2 mouse cellular contexts compared by ENCODE assay signal in the genomic region with DNA sequence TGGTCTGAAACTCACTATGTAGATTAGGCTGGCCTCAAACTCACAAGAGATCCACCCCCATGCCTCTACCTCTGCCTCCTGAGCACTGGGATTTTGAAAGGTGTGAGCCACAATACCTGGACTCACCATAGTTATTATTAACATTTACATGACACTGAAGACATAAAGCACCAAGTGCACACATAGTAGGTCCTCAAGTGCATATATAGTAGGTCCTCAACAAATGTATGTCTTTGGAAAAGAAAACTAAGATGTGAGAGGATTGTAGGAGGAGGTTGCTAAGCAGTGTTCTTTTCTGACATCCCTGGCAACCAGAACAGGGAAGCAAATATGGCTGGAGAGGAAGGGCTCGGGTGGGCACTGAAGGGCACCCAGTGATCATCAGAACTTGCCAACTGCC.
A peak's percentile ranks its signal among the peaks of the same experiment; 100 is the strongest.
TF ChIP-seq lines count a peak whose summit lies in the region.

No protein-coding gene starts in this region.

TF ChIP-seq in CH12.LX, 34 proteins besides CTCF, POLR2A, EP300 and RAD21:
- TF ChIP-seq ZNF384 (IDR thresholded peaks at IDR 0.05; ENCODE audit: low read depth, low read length) (no peak), MEF2A (IDR thresholded peaks at IDR 0.05; ENCODE audit: borderline replicate concordance, low read depth, low read length) (no peak), MAFK (IDR thresholded peaks at IDR 0.05; ENCODE audit: insufficient replicate concordance, low read length) (no peak), ZKSCAN1 (IDR thresholded peaks at IDR 0.05; ENCODE audit: borderline replicate concordance, low read depth, low read length) (peak; percentile 65), UBTF (IDR thresholded peaks at IDR 0.05; ENCODE audit: low read depth, low read length) (no peak), NELFE (IDR thresholded peaks at IDR 0.05; ENCODE audit: low read depth, low read length) (no peak)

TF ChIP-seq in MEL, 35 proteins besides CTCF, POLR2A, EP300 and RAD21:
- TF ChIP-seq USF2 (IDR thresholded peaks at IDR 0.05; ENCODE audit: borderline replicate concordance in 1 of 2, insufficient read depth in 1 of 2, low read depth in 1 of 2, low read length in 2 of 2) (no peak), ZKSCAN1 (IDR thresholded peaks at IDR 0.05; ENCODE audit: low read depth, low read length) (peak; percentile 94)
